Mouse (Mus musculus): ENCODE results near the gene Cnst. TPM values are rescaled to one million over a fixed set of nuclear protein-coding genes. Genes with fewer than 3 reads are reported as not detected.

Cnst gene
- polyA plus RNA-seq, 1 experiment from 2014 or later: 25.1 TPM

DNA sequence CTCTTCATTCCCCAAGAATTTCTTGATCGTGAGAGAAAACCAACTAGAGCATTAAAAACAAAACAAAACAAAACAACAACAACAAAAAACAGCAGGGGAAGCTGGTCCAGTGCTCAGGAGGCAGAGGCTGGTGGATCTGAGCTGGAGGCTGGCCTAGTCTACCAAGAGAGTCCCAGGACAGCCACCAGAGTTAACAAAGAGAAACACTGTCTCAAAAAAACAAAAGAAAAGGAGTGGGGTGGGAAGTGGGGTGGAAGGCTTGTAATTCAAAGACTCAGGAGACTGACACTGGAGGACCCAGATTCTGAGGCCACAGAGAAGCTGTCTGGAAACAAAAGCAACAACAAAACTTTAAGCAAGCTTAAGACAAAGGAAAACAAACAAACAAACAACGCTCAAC is 120.8 kb downstream of the Cnst start:
- no peak overlapping the region for H3K27ac ChIP-seq (ENCODE audit: low read depth, low read length)

DNA sequence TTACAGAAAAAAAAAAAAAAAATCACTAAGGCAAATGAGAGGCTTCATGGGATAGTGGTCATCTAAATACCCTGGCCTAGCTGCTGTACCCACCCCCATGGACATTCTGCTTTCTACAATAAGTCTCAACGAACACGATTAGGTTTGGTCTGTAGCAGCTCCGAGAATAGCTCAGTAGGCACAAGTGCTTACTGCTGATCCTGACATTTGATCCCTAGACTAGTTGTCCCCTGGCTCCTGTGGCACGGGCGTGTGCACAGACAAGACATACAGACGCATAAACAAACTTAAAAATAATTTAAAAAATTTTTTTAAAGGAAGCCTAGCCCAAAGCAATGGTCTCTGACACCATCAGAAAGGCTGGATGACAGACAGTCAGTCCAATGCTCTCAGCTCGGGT is 121.3 kb downstream of the Cnst start:
- Histone ChIP-seq H3K9me3 (ENCODE audit: control insufficient read depth, low read length) (no peaks in the 10 kb centered on the region), H3K4me1 (ENCODE audit: control insufficient read depth, insufficient read depth, low read depth, low read length) (peaks cover 10% of the 10 kb centered on the region), H3K4me3 (ENCODE audit: low read length) (peak overlapping the region; percentile 84), H3K36me3 (ENCODE audit: control insufficient read depth, insufficient read depth, low read length) (peaks cover 6% of the 10 kb centered on the region; the same call in 1 of the 2 replicates), H3K27me3 (replicated peaks; ENCODE audit: control insufficient read depth, insufficient read depth, low read length) (no peaks in the 10 kb centered on the region), H3K9ac (ENCODE audit: low read depth, low read length) (peak overlapping the region; percentile 83), H3K27ac (ENCODE audit: low read depth, low read length) (peak overlapping the region; percentile 84), H3K4me2 (ENCODE audit: low read length) (peak overlapping the region; percentile 74)
- 5% methylated on average over 7 of the region's 7 CpGs for WGBS
- ATAC-seq: peak; percentile 1; the same call in 1 of the 2 replicates

More for the DNA sequence above, 120.8 kb downstream of the Cnst start:
- Histone ChIP-seq H3K36me3 (ENCODE audit: control insufficient read depth, insufficient read depth, low read length) (peaks cover under 1% of the 10 kb centered on the region; the same call in 1 of the 2 replicates), H3K27me3 (replicated peaks; ENCODE audit: control insufficient read depth, insufficient read depth, low read length) (no peaks in the 10 kb centered on the region), H3K4me2 (ENCODE audit: low read length) (peak overlapping the region; percentile 74), H3K4me3 (ENCODE audit: low read length) (peak overlapping the region; percentile 84), H3K9ac (ENCODE audit: low read depth, low read length) (no peak overlapping the region), H3K9me3 (ENCODE audit: control insufficient read depth, low read length) (no peaks in the 10 kb centered on the region), H3K4me1 (ENCODE audit: control insufficient read depth, insufficient read depth, low read depth, low read length) (peaks cover 10% of the 10 kb centered on the region)
- no peak for ATAC-seq
- WGBS: 49% methylated on average over 2 of the region's 2 CpGs

DNA sequence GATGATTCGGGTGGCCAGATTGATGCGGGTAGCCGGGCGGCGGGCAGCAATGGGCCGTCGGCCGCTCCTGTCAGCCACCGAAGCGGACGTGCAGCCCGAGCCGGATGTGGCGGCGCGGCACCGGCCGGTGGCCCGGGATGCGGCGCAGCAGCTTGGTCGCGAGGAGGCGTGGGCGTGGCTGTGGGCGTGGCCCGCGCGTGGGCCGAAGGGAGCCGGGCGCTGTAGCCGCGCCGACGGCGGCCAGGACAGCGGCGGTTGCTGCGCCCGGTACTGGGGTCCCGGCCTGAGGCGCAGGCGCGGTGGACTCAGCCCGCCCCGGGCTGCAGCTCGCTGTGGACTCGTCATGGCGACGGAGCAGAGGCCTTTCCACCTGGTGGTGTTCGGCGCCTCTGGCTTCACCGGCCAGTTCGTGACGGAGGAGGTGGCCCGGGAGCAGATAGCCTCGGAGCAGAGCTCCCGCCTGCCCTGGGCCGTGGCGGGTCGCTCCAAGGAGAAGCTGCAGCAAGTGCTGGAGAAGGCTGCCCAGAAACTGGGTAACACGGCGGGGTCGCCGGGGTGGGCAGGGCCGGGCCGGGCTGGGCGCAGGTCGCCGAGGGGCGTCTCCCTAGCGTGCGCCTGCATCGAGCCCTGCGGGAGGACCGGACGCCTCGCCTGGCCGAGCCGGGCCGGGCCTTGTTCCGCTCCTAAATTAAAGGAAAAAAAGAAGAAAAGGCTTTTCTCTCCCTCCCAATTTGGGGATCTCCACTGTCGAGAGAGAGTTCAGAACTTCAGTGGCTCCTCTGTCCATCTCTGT is 122.0 kb downstream of the Cnst start, which contains the start of gene Sccpdh:
Sccpdh (plus strand) TSS at position 198 of the 793 bp plus-strand sequence.
- Histone ChIP-seq H3K9me3 (ENCODE audit: control insufficient read depth, low read length) (no peaks in the 10 kb centered on the region), H3K27me3 (replicated peaks; ENCODE audit: control insufficient read depth, insufficient read depth, low read length) (no peaks in the 10 kb centered on the region), H3K36me3 (ENCODE audit: control insufficient read depth, insufficient read depth, low read length) (peaks cover 8% of the 10 kb centered on the region; the same call in 1 of the 2 replicates), H3K4me3 (ENCODE audit: low read length) (peak within 1 kb of the TSS; percentile 84), H3K4me1 (ENCODE audit: control insufficient read depth, insufficient read depth, low read depth, low read length) (peaks cover 10% of the 10 kb centered on the region), H3K9ac (ENCODE audit: low read depth, low read length) (peak within 1 kb of the TSS; percentile 83), H3K27ac (ENCODE audit: low read depth, low read length) (peak within 1 kb of the TSS; percentile 84), H3K4me2 (ENCODE audit: low read length) (peak within 1 kb of the TSS; percentile 74)
- WGBS: under 1% methylated on average over 58 of the region's 84 CpGs
- ATAC-seq: peak; percentile 98

DNA sequence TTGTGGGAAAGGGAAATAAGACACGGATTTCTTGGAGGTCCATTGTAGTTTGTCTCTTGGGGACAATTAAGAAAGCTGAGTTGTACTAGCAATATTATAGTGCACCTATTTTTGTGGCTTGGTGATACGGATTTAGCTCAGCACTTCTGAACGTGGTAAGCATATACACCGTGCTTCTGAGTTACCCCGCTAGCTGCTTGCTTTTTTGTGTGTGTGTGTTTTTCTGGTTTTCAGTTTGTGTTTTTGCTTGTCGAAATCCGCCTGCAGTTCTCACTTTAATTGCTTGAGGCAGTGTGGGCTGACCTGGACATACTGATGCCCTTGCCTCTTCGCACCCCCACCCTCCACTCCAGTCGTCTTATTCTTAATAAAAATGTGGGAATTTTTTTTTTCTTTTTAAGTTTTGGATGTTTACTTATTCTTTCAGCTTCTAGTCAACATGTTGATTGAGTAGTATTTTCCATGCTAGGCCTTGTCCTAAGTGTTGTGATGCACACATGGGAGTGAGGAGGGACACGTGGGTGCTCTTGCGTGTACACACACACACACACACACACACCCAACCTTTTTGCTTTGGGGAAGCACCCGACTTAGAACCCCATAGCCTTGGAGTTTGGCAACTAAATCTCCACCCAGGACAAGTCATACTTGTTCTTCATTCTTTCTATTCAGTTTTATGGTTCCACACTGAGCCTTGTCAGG is 122.8 kb downstream of the Cnst start:
- Histone ChIP-seq H3K36me3 (ENCODE audit: control insufficient read depth, insufficient read depth, low read length) (peaks cover 8% of the 10 kb centered on the region; the same call in 1 of the 2 replicates), H3K4me1 (ENCODE audit: control insufficient read depth, insufficient read depth, low read depth, low read length) (peaks cover 10% of the 10 kb centered on the region), H3K9me3 (ENCODE audit: control insufficient read depth, low read length) (no peaks in the 10 kb centered on the region), H3K4me3 (ENCODE audit: low read length) (peak overlapping the region; percentile 84), H3K27me3 (replicated peaks; ENCODE audit: control insufficient read depth, insufficient read depth, low read length) (no peaks in the 10 kb centered on the region), H3K4me2 (ENCODE audit: low read length) (peak overlapping the region; percentile 74), H3K27ac (ENCODE audit: low read depth, low read length) (peak overlapping the region; percentile 84), H3K9ac (ENCODE audit: low read depth, low read length) (peak overlapping the region; percentile 83)
- WGBS: 16% methylated on average over 12 of the region's 12 CpGs
- no peak for ATAC-seq

DNA sequence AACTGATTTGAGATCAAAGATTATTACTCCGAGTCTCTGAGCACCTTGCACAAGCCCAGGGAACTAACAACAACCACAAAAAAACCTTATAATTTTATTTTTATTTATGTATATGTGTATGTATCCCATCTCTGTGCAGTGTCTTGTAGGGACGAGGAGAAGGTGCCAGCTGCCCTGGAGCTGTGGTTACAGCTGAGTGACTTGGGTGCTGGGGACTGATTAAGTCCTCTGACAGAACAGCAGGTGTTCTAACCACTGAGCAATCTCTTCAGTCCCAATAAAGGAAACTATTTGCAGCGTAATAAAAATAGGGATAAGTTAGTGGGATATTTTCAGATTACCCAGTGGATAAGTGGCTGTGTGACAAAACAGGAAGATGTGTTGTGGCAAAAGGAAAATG is 128.2 kb downstream of the Cnst start:
- Histone ChIP-seq H3K4me2 (ENCODE audit: low read length) (no peak overlapping the region), H3K27ac (ENCODE audit: low read depth, low read length) (no peak overlapping the region), H3K27me3 (replicated peaks; ENCODE audit: control insufficient read depth, insufficient read depth, low read length) (no peaks in the 10 kb centered on the region), H3K4me3 (ENCODE audit: low read length) (no peak overlapping the region), H3K4me1 (ENCODE audit: control insufficient read depth, insufficient read depth, low read depth, low read length) (peaks cover under 1% of the 10 kb centered on the region), H3K36me3 (ENCODE audit: control insufficient read depth, insufficient read depth, low read length) (peaks cover 30% of the 10 kb centered on the region), H3K9me3 (ENCODE audit: control insufficient read depth, low read length) (no peaks in the 10 kb centered on the region), H3K9ac (ENCODE audit: low read depth, low read length) (no peak overlapping the region)
- ATAC-seq: no peak
- 91% methylated on average over 3 of the region's 3 CpGs for WGBS

DNA sequence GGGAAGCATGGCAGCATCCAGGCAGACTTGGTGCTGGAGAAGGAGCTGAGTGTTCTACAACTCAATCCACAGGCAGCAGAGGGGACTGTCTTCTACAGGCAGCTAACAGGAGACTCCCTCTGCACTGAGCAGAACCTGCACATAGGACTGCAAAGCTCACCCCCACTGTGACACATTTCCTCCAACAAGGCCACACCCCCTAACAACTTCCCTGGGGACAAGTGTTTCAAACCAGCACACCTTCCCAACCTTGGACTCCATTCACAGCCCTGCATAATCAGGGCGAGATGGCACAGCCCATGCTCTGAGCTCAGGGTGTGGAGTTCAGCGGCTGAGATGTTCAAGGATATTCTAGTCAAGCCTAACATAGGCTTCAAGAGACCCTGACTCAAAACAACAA is 130.9 kb downstream of the Cnst start:
- no peak overlapping the region for H3K4me3 ChIP-seq (ENCODE audit: low read length)
- H3K4me1 ChIP-seq (ENCODE audit: control insufficient read depth, insufficient read depth, low read depth, low read length): no peaks in the 10 kb centered on the region
- no peak for ATAC-seq
- H3K9ac ChIP-seq (ENCODE audit: low read depth, low read length): no peak overlapping the region
- H3K27ac ChIP-seq (ENCODE audit: low read depth, low read length): no peak overlapping the region
- 94% methylated on average over 2 of the region's 2 CpGs for WGBS
- H3K4me2 ChIP-seq (ENCODE audit: low read length): no peak overlapping the region
- no peaks in the 10 kb centered on the region for H3K27me3 ChIP-seq (replicated peaks; ENCODE audit: control insufficient read depth, insufficient read depth, low read length)
- H3K9me3 ChIP-seq (ENCODE audit: control insufficient read depth, low read length): no peaks in the 10 kb centered on the region
- peaks cover 37% of the 10 kb centered on the region for H3K36me3 ChIP-seq (ENCODE audit: control insufficient read depth, insufficient read depth, low read length)

Other genes with a start within 250 kb of the Cnst start
- 28.3 and 28.5 TPM in 2 replicates for gene Smyd3, start 28.3 kb upstream of the Cnst start, polyA plus RNA-seq (2015; fragmentation: Nextera tagmentation; extraction: Ambion mirVana)
- gene Tfb2m, start 103 bp upstream of the Cnst start, polyA plus RNA-seq (2015; fragmentation: Nextera tagmentation; extraction: Ambion mirVana): 28.2 and 31.5 TPM in 2 replicates
- gene Sccpdh, start 121.8 kb downstream of the Cnst start, polyA plus RNA-seq (2015; fragmentation: Nextera tagmentation; extraction: Ambion mirVana): 177 and 191 TPM in 2 replicates
- gene Kif28, start 198.9 kb downstream of the Cnst start, polyA plus RNA-seq (2015; fragmentation: Nextera tagmentation; extraction: Ambion mirVana): 0.10 TPM in 1 of 2 replicates, not detected in the other

All from hindbrain, embryonic 16.5 days (tissue).